Mouse (Mus musculus) heart, postnatal 0 days (tissue): Measurements from ENCODE around the gene Rab5if. TPM values are rescaled to one million over a fixed set of nuclear protein-coding genes. Genes with fewer than 3 reads are reported as not detected.

Source experiments
- ATAC-seq: fragments of 200-750 bp; cut with Nextera tagmentation; 2 replicates; pipeline ENCODE4 v1.8.0; 2017; ENCODE audit warnings: low read depth, moderate number of reproducible peaks, moderate library complexity; ENCODE audit not compliant: insufficient read depth
- DNase-seq: peaks from one replicate; pipeline ENCODE4 v3.0.0-alpha.2; 2016; ENCODE audit warnings: low spot score
- H3K27ac ChIP-seq: fragments of 300-500 bp; sonication (generic); 2 replicates; pipeline ENCODE4 v1.5.1; 2014; ENCODE audit warnings: low read depth, mild to moderate bottlenecking
- H3K27me3 ChIP-seq: fragments of 300-500 bp; sonication (generic); 2 replicates; pipeline ENCODE4 v1.6.1; 2014; ENCODE audit warnings: low read length, mixed read lengths; ENCODE audit not compliant: control insufficient read depth, insufficient read depth
- H3K36me3 ChIP-seq: fragments of 300-500 bp; sonication (generic); replicated peaks from 2 replicates; pipeline ENCODE4 v1.6.1; 2014; ENCODE audit warnings: low read length, mixed read lengths; ENCODE audit not compliant: control insufficient read depth, insufficient read depth
- H3K4me1 ChIP-seq: fragments of 300-500 bp; sonication (generic); 2 replicates; pipeline ENCODE4 v1.6.1; 2014; ENCODE audit warnings: antibody characterized with exemption; ENCODE audit not compliant: control insufficient read depth, insufficient read depth
- H3K4me2 ChIP-seq: fragments of 300-500 bp; sonication (generic); 2 replicates; pipeline ENCODE4 v1.6.1; 2014; ENCODE audit warnings: low read depth, mild to moderate bottlenecking, low read length, moderate library complexity
- H3K4me3 ChIP-seq: fragments of 300-500 bp; sonication (generic); 2 replicates; pipeline ENCODE4 v1.5.1; 2014; ENCODE audit warnings: low read depth, low read length
- H3K9ac ChIP-seq: fragments of 300-500 bp; sonication (generic); replicated peaks from 2 replicates; pipeline ENCODE4 v1.6.1; 2014; ENCODE audit warnings: low read depth, low read length, mixed read lengths
- H3K9me3 ChIP-seq: fragments of 300-500 bp; sonication (generic); replicated peaks from 2 replicates; pipeline ENCODE4 v1.6.1; 2016; ENCODE audit warnings: low read length; ENCODE audit not compliant: control insufficient read depth
- CTCF ChIP-seq: IDR thresholded peaks from 2 replicates; pipeline ENCODE4 v1.5.1; 2016; ENCODE audit warnings: antibody characterized with exemption, control low read depth, low read depth
- EP300 ChIP-seq: IDR thresholded peaks from 2 replicates; pipeline ENCODE4 v1.6.1; 2016; ENCODE audit warnings: antibody characterized with exemption, low read depth
- WGBS: fragments of 180-500 bp; shearing (Covaris S2); extraction: QIAGEN DNeasy Blood & Tissue Kit; methylation state at CpG from one replicate; pipeline ENCODE4 v1.1.7; 2014; 5-methylcytosine and 5-hydroxymethylcytosine counted together
- polyA plus RNA-seq: library from polyadenylated mRNA; unstranded; fragments of >200 nt; fragmentation: Nextera tagmentation; extraction: Ambion mirVana; gene quantifications from 2 replicates; pipeline ENCODE4 v1.2.1, GENCODE M21; 2015
- total RNA-seq: library from RNA; depleted of rRNA; stranded (reverse); fragments of >200 nt; gene quantifications from 2 replicates; pipeline ENCODE4 v1.2.3, GENCODE M21; 2014; ENCODE audit warnings: low replicate concordance

The Rab5if gene
- total and polyA plus RNA-seq, 2 experiments from 2014 or later: 155 to 186 TPM

GRCm38 (mm10) chr2:156834336-156834735 is 28.6 kb upstream of the Rab5if start:
- ATAC-seq (no peak), DNase-seq (no peak)
- Histone ChIP-seq H3K9me3 (peaks cover 25% of the 10 kb centered on the region), H3K27ac (no peak overlapping the region), H3K27me3 (no peaks in the 10 kb centered on the region), H3K4me3 (no peak overlapping the region), H3K4me1 (0 out of 2 replicates have a peak, but pooled peaks cover 1% of the 10 kb centered on the region), H3K9ac (no peak overlapping the region), H3K4me2 (no peak overlapping the region), H3K36me3 (peaks cover 31% of the 10 kb centered on the region)
- WGBS: 96% methylated on average over 11 of the region's 11 CpGs
- TF ChIP-seq EP300 (no peak), CTCF (no peak)

GRCm38 (mm10) chr2:156838839-156839238 is 24.1 kb upstream of the Rab5if start:
- Histone ChIP-seq H3K27me3 (no peaks in the 10 kb centered on the region), H3K4me1 (peaks cover 30% of the 10 kb centered on the region), H3K27ac (peak overlapping the region; percentile 92), H3K9me3 (no peaks in the 10 kb centered on the region), H3K4me3 (no peak overlapping the region), H3K4me2 (peak overlapping the region; percentile 96; the same call in 1 of the 2 replicates), H3K36me3 (0 out of 2 replicates have a peak, but pooled peaks cover 4% of the 10 kb centered on the region), H3K9ac (no peak overlapping the region)
- ATAC-seq (no peak), DNase-seq (no peak)
- TF ChIP-seq CTCF: no peak
- no peak for TF ChIP-seq EP300
- WGBS: 73% methylated on average over 6 of the region's 6 CpGs

GRCm38 (mm10) chr2:156839319-156840191 is 23.4 kb upstream of the Rab5if start, which contains the start of gene Tgif2:
Tgif2 (plus strand) TSS chr2:156840007.
- Histone ChIP-seq H3K9ac (peak within 1 kb of the TSS; percentile 84), H3K27ac (peak within 1 kb of the TSS; percentile 92), H3K4me3 (peak within 1 kb of the TSS; percentile 93), H3K4me2 (peak within 1 kb of the TSS; percentile 96), H3K27me3 (no peaks in the 10 kb centered on the region), H3K9me3 (no peaks in the 10 kb centered on the region), H3K4me1 (peaks cover 30% of the 10 kb centered on the region), H3K36me3 (0 out of 2 replicates have a peak, but pooled peaks cover 9% of the 10 kb centered on the region)
- TF ChIP-seq EP300 (peak; percentile 42; the same call in 1 of the 2 replicates), CTCF (no peak)
- peak; percentile 88 for ATAC-seq
- WGBS: 5% methylated on average over 50 of the region's 61 CpGs
- peak; percentile 88 for DNase-seq

- WGBS: under 1% methylated on average over 47 of the region's 79 CpGs
- Histone ChIP-seq H3K4me2 (peak overlapping the region; percentile 96), H3K27ac (peak overlapping the region; percentile 92), H3K9me3 (no peaks in the 10 kb centered on the region), H3K9ac (peak overlapping the region; percentile 84), H3K4me1 (peaks cover 30% of the 10 kb centered on the region), H3K27me3 (no peaks in the 10 kb centered on the region), H3K36me3 (0 out of 2 replicates have a peak, but pooled peaks cover 10% of the 10 kb centered on the region), H3K4me3 (peak overlapping the region; percentile 93)
- DNase-seq (no peak), ATAC-seq (peak; percentile 25)
- TF ChIP-seq CTCF: no peak
- no peak; the same call in 1 of the 2 replicates for TF ChIP-seq EP300
These were observed 22.5 kb upstream of the Rab5if start for GRCm38 (mm10) chr2:156840301-156841027.

- H3K4me3 ChIP-seq: peak overlapping the region; percentile 93
- peaks cover 30% of the 10 kb centered on the region for H3K4me1 ChIP-seq
- DNase-seq: peak; percentile 78
- H3K9me3 ChIP-seq: no peaks in the 10 kb centered on the region
- H3K27ac ChIP-seq: peak overlapping the region; percentile 92
- H3K9ac ChIP-seq: peak overlapping the region; percentile 84
- H3K4me2 ChIP-seq: peak overlapping the region; percentile 96
- under 1% methylated on average over 41 of the region's 42 CpGs for WGBS
- no peaks in the 10 kb centered on the region for H3K27me3 ChIP-seq
- TF ChIP-seq EP300 (no peak), CTCF (no peak)
- ATAC-seq: peak; percentile 25
- H3K36me3 ChIP-seq: 0 out of 2 replicates have a peak, but pooled peaks cover 10% of the 10 kb centered on the region
These were observed 21.7 kb upstream of the Rab5if start for GRCm38 (mm10) chr2:156841028-156841840.
